Mouse (Mus musculus) liver, adult (tissue): ENCODE measurements around the gene Trim31.

Source experiments
- GATA4 ChIP-seq: IDR thresholded peaks from 2 replicates; pipeline ENCODE4 v1.6.1; 2014; ENCODE audit warnings: mild to moderate bottlenecking, low read length; ENCODE audit not compliant: insufficient replicate concordance

Trim31 gene

DNA sequence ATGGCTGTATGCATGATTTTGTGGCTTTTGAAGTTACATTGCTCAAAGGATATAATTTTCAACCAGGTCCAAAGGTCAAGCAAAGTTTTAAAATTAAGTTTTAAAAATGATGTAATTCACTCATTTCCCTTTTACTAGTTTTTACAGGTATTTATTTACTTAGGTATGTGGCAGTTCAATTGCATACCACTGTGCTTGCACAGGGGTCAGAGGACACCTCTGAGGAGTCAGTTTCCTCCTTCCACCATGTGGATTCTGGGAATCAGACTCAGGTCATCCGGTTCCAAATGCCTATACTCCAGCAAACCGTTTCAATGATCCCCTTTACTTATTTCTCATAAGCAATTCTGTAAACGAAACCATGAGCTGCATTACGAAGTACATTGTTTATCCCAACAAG lies 24.8 kb downstream of the Trim31 start:
- TF ChIP-seq GATA4: no peak

DNA sequence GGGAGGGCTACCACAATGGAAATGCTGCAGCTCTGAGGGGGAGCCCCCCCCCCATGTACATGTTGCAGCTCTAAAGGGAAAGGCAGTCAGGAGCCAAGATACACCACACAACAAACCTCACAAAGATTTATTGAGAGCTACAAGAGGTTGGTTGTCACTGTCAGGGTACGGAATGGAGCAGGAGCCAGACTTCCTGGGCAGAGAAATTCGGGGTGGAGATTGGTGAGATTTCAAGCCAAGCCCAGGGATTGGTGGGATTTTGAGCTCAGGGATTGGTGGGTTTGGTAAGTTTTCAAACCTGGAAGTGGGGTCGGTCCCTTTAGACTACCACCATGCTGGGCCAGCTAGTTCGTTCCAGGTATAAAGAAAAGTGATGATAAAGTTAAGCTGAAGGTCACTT lies 25.6 kb downstream of the Trim31 start:
- TF ChIP-seq GATA4: no peak

DNA sequence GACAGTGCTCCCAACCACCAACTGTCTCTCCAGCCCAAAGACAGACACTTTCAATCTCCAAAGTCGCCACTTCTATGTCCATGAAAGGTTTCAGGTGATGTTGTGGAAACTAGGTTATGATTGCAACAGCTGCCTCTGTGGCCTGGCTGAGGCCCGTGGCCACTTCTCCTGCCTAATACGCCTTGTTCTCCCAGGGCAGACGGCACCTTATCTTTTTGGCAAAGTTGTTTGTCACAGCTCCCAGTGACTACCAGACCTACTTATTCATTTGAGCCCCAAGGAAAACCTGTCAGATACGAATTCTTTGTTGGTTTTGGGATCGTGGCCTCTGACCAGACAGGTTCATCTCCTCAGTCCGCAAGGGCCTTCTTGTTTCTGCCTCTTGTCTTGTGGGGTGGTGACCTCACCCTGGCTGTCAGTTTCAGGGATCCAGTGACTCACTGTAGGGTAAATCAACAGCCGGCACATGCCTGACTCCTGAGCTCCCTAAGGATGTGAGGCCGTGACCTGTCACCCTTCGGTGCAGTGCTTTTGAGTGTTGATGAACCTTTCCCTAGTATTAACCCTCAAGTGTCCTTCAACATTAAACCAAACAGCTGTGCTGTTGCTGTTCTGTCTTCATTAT lies 29.7 kb downstream of the Trim31 start:
- TF ChIP-seq GATA4: no peak

DNA sequence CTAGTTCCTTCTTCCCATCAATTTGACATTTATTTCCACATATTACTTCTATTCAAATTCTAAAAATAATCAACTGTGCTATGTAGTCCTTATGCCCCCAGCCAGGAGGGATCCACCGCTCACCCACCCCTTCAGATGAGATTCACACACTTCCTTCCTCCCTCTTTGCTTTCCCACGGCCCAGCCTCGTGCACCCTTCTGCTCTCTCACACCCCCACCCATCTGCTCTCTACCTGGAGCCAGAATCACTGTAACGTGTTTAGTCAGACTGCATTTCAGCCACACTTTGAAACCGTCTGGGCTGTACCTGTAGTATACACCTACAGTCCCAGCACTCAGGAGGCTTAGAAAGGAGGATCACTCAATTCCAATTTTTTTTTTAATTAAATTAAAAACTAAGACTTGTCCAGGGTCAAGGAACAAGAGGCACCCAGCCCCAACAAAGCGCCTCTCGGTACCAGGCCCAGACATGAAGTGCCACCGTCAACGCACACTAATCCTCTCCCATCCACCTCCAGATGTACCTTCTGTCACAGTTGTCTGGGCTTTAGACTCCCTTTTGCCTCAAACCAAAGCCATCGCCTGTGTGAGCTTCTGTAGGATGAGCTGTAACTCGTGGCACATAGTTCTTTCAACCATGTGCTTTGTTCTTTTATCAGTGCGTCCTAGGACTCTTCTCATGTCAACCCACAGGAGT lies 31.5 kb downstream of the Trim31 start:
- TF ChIP-seq GATA4: no peak

DNA sequence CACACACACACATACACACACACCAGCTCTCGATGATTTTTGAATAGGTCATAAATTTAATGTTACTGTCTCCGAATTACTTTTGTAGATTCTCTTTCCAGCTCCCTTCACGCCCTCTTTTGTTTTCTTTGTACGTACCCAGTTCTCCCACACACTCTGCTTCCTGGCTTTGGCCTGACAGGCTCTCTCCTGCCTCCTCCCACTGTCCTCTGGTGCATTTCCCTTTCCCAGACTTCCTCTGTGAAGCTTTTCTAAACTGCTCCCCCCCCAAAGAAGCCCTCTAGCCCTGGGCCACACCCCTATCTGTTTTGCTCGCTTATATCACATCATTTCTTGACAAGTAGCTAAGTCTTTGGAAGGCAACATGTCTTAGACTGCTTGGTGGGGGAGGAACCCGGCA lies 32.3 kb downstream of the Trim31 start:
- TF ChIP-seq GATA4: no peak

DNA sequence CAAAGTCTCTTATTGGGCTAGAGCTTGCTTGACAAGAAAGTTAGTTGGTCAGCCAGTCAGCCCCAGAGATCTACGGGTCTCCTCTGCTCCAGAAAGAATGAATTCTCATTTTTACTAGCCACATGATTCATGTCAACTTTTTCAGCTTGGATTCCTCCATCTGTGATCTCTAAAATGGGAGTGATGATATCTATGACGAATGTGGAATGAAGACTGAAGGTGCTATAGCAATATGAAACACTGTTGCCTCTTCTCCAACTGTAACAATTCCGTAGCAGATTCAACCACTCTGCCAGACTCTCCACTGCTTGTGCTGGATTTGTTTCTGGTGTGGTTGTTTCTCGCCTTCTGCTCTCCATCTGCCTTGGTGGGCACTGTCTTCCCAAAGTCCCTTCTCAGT lies 33.2 kb downstream of the Trim31 start:
- TF ChIP-seq GATA4: no peak

DNA sequence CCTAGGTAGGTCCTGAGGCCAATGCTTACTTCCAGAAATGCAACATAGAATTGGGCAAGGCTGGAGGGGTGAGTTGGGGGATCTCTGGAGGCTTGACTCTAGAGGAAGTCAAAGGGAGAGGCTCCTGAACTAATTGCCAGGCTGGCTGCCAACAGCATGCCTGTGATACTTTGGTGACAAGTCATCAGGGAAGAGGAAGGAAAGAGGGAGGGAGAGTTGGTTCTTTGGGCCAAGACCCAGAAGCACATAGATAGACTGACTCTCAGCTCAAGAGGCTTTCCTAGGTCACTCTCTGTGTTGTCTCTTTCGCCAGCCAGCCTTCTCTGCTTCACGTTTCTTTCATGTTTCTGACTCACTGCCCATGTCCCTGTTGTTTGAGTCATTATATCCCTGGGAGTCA lies 33.9 kb downstream of the Trim31 start:
- no peak for TF ChIP-seq GATA4

DNA sequence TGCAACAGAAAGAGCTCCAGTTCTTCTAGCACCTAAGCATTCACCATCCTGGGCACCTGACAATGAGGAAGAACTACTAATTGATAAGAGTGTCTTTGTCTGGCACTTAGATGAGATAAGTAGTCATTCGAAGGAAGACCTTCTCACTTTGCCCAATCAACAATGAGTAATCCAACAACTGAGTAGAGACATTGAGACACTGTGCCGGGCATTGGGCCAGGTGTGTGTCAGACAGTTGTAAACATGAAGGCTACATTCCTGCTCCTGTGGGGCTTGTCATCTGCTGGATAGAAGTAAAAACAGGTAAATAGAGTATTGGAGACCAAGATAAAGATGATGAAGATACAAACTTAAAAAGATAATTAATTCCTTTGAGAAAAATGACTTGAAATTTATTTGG lies 40.1 kb downstream of the Trim31 start:
- no peak for TF ChIP-seq GATA4

DNA sequence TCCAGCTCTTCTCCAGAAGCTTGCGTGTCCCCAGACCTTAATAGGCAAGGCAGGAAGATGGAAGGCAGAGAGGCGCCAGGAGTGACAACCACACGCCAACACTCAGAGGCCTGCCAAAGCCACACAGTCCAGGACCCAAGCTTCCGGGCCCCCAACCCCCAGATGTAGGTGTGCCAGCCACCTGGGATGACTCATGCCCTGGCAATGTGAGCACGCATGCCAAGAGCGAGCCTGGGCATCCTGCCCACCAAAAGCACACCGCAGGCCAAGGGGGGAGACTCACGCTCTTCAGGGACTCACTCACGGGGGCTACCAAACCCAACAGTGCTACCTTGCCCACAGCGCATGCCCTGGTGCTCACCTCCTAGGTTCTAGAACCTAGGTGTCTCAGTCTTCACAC lies 44.5 kb downstream of the Trim31 start:
- TF ChIP-seq GATA4: no peak

DNA sequence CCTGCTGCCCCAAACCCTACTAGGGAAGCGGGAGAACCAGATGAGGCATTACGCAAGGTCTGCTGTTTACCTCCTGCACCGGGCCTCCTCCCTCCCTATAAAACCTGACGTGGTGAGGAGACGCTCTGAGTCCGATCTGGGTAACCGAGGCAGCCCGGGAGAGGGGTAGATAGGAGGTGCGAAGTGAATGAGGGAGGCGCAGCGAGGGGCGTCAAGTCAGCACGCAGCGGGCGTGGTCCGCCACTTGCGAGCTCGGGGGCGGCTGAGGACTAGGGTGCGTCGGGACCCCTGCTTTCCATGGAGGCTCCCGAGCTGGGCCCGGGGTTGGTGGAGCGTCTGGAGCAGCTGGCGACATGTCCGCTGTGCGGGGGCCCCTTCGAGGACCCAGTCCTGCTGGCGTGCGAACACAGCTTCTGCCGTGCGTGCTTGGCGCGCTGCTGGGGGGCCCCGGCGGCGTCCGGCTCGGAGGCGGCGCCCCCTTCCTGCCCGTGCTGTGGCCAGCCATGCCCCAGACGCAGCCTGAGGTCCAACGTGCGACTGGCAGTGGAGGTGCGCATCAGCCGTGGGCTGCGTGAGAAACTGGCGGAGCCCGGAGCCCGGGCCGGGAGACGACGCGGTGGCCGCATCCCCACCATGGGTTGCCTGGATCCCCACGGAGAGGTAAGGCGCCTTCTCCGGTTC lies 45.0 kb downstream of the Trim31 start, which contains the start of gene Rnf39:
Gene Rnf39, plus strand, starts transcription at position 128 of the 681 bp plus-strand sequence.
- TF ChIP-seq GATA4: no peak

DNA sequence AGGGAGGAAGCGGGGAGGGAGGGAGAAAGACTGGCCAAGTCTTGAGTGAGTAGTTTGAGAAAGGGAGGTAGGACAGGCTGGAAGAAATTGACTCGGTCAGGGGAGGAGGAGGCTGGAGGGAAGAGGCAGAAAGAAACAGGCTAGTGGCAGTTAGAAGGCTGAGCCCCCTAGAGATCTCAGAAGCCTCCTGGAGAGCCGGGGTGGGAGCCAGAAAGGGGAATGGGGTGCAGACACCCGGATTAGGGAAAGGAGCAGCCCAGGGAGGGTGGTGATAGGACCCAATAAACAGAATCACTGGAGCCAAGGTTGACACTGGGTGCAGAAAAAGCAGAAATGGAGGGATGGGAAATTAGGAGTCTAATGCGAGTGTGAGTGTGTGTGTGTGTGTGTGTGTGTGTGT lies 45.8 kb downstream of the Trim31 start:
- TF ChIP-seq GATA4: no peak

DNA sequence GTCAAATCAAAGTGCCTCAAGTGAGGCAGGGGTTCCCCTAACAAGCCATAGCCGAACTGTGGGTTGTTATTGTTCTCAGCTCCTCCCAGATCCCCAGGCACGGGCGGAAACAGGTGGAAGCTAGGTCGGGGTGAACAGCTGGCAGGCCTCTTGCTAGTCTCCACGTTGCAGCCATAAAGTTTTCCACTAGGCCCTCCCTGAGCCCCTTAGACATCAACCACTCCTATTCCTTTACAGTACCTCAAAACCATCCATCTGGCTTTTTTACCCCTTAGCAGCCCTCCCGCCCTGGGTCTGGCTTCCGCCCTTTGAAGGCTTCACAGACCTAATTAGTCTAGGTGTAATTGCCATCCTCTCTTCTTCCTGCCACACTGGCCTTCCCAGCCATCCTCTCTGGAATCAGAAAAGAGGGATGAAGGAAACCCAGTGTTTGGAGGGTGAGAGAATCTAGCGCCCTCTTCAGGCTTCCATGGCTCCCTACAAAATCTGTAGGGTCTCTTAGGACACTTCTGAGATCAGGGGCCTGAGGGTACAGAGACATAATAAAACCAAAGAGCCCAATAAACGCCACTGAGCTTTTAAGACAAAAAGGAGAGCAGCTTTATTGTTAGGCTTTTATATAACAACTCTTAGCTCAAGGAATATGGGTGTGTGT lies 46.3 kb downstream of the Trim31 start:
- TF ChIP-seq GATA4: no peak

DNA sequence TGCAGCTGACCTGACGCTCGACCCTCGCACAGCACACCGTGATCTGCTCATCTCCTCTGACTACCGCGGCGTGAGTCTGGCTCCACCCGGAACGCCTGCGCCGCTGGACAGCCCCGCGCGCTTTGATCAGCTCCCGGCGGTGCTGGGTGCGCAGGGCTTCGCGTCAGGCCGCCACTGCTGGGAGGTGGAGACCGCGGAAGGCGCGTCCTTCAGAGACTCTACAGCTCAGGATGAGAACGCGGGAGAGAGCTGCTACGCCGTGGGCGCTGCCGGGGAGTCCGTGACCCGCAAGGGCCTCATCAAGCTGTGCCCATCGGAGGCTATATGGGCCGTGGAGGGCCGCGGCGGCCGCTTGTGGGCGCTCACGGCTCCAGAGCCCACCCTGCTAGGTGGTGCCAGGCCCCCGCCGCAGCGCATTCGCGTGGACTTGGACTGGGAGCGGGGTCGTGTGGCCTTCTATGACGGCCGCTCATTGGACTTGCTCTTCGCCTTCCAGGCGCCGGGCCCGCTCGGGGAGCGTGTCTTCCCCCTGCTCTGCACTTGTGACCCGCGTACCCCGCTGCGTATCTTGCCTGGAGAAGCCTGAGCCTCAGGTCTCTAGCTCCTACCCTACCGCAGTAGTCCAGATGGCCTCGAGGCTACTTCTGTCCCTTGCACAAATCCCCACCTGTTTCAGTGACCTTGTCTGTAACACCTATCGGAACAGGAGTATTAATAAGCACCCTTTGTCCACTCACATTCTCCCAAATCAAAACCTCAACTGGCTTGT lies 49.3 kb downstream of the Trim31 start:
- no peak for TF ChIP-seq GATA4

DNA sequence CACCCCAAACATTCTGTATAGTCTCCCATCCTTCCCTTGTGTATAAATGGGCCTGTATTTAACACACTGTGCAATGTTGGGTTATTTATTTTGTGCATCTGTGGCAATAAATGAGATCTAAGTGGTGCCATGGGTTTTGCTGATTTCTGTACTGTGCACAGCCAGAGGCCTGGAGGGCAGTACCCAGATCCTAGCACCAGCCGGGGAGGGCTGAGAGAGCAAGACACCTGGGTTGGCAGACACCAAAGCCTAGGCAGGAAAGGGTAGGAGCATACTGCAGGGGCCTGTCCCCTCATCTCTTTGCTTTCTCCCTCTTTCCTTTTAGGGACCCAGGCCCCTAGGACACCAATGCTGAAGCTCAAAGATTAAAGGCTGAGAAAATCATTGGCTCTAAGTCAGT lies 50.4 kb downstream of the Trim31 start:
- TF ChIP-seq GATA4: no peak

DNA sequence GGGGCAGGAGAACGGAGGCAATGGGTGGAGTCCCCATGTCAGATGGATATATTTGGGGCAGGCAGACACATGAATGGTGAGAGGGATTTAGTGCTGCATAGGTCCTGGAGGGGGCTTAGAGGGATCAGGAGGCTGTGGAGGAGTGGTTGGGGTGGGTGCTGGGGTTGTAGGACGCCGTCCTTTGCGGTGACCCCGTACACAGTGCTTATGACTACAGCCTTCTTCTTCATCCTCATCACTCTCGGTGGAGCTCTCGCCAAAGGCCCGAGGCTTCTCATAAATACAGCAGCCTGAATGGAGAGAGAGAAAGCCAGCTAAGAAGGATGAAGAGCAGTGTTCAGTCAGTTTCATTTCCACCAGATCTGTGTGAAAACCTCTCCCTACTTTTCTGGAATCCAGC lies 51.3 kb downstream of the Trim31 start:
- no peak for TF ChIP-seq GATA4
